Mouse (Mus musculus) hindbrain, embryonic 10.5 days (tissue): ENCODE data around the gene Erich3. TPM values are rescaled to one million over a fixed set of nuclear protein-coding genes. Genes with fewer than 3 reads are reported as not detected.
A peak's percentile ranks its signal among the peaks of the same experiment; 100 is the strongest.

Experiments
- DNase-seq: peaks from one replicate; pipeline ENCODE4 v3.0.0-alpha.2; 2017; ENCODE audit warnings: low spot score
- H3K27ac ChIP-seq: fragments of 300-500 bp; sonication (generic); 2 replicates; pipeline ENCODE4 v1.5.1; 2016; ENCODE audit warnings: mild to moderate bottlenecking, moderate library complexity
- H3K27me3 ChIP-seq: fragments of 300-500 bp; sonication (generic); 2 replicates; pipeline ENCODE4 v1.6.1; 2016; ENCODE audit warnings: mild to moderate bottlenecking; ENCODE audit not compliant: poor library complexity, insufficient read depth, severe bottlenecking
- H3K36me3 ChIP-seq: fragments of 300-500 bp; sonication (generic); 2 replicates; pipeline ENCODE4 v1.6.1; 2016; ENCODE audit warnings: mild to moderate bottlenecking, moderate library complexity
- H3K4me1 ChIP-seq: fragments of 300-500 bp; sonication (generic); replicated peaks from 2 replicates; pipeline ENCODE4 v1.6.1; 2016; ENCODE audit warnings: mild to moderate bottlenecking
- H3K4me3 ChIP-seq: fragments of 300-500 bp; sonication (generic); 2 replicates; pipeline ENCODE4 v1.5.1; 2016; ENCODE audit warnings: mild to moderate bottlenecking, moderate library complexity
- H3K9me3 ChIP-seq: fragments of 300-500 bp; sonication (generic); 2 replicates; pipeline ENCODE4 v1.6.1; 2016; ENCODE audit warnings: mild to moderate bottlenecking, moderate library complexity
- WGBS: fragments of 180-500 bp; shearing (Covaris S2); methylation state at CpG from one replicate; pipeline ENCODE4 v1.1.7; 2016; 5-methylcytosine and 5-hydroxymethylcytosine counted together
- polyA plus RNA-seq: library from polyadenylated mRNA; unstranded; fragments of >200 nt; fragmentation: Nextera tagmentation; extraction: Ambion mirVana; gene quantifications from 2 replicates; pipeline ENCODE4 v1.2.1, GENCODE M21; 2016

The Erich3 gene
- polyA plus RNA-seq, 1 experiment from 2014 or later = 0.69 TPM

DNA sequence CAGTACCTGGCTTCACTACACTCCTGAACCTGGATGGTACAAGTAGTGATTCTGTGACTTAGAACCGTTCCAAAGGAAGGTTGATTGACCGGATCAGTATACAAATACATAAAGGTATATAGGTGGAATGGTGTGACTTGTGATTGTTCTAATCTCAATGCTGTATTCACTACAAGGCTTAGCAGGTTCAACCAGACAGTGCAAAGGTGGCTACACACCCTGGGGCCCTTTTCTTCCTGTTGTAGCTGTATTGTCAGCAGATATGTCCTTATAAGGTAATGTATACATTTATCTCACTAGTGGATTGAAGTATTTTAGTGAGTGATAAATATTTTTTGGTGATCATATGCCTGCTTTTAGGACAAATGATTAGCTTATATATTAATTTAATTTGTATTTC, 80.7 kb downstream of the Erich3 start:
- H3K27ac ChIP-seq = no peak overlapping the region
- H3K27me3 ChIP-seq = no peaks in the 10 kb centered on the region
- DNase-seq = no peak
- H3K4me1 ChIP-seq = peaks cover 7% of the 10 kb centered on the region; the same call in 1 of the 2 replicates
- H3K36me3 ChIP-seq = no peaks in the 10 kb centered on the region
- no peaks in the 10 kb centered on the region for H3K9me3 ChIP-seq
- WGBS = 93% methylated on average over 2 of the region's 2 CpGs
- no peak overlapping the region for H3K4me3 ChIP-seq

DNA sequence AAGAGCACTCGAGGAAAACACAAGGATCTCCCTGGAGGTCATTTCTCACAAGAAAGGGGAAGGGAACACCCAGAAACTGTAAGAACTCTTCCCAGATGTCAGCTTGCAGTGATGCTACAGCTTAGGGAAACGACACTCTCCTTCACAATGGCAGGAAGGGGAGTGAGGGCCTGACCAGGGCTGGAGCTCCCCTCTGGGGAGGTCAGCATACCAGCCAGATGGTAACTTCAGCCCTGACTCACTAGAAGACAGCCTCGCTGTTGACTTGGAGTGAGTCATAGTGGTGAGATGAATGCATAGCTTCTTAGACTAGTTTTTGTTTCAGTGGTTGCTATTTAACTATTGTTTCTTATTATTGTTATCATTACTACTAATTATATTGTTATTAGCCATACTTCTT, 90.8 kb downstream of the Erich3 start:
- Histone ChIP-seq H3K4me3 (no peak overlapping the region), H3K36me3 (no peaks in the 10 kb centered on the region), H3K9me3 (no peaks in the 10 kb centered on the region), H3K4me1 (peaks cover 9% of the 10 kb centered on the region; the same call in 1 of the 2 replicates), H3K27ac (no peak overlapping the region), H3K27me3 (no peaks in the 10 kb centered on the region)
- 53% methylated on average over 3 of the region's 3 CpGs for WGBS
- no peak for DNase-seq

DNA sequence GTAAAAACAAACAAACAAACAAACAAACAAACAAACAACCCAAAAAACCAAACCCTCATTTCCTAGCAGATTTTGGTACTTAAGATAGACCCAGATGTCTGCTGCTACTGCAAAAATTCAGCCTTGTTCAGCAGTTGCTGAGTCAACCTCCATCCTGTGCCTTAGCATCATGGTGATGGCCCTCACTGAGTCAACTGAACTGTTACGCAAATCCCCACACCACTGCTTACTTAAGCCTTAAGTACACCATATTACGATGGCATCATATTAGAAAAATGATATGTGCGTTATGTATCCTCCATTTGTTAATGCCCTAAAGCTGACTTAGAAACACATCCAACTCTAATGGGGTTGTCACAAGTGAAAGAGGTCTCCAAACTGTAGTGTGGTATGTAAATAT, 91.6 kb downstream of the Erich3 start:
- H3K36me3 ChIP-seq = no peaks in the 10 kb centered on the region
- WGBS = 92% methylated on average over 3 of the region's 3 CpGs
- no peak for DNase-seq
- H3K27me3 ChIP-seq = no peaks in the 10 kb centered on the region
- peaks cover 9% of the 10 kb centered on the region; the same call in 1 of the 2 replicates for H3K4me1 ChIP-seq
- no peaks in the 10 kb centered on the region for H3K9me3 ChIP-seq
- no peak overlapping the region for H3K4me3 ChIP-seq
- H3K27ac ChIP-seq = no peak overlapping the region

DNA sequence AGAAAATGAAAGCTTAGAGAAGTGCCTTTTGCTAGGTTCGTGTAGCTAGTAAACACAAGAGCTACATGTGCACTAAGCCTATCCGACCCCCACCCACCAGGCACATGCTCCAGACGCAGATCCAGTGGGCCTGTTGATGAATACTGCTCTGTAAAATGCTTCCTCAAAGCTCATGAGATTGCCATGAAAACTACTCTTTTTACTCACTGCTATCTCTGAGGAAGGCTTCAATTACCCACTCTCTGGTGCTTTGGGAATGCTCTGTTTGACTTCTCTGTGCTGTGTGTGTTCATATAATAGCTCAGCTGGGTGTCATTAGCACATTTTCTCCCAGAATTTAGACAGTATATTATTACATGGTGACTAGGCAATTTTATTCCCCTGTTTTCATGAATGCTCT, 94.4 kb downstream of the Erich3 start:
- no peak overlapping the region for H3K4me3 ChIP-seq
- 52% methylated on average over 3 of the region's 3 CpGs for WGBS
- H3K9me3 ChIP-seq = no peaks in the 10 kb centered on the region
- H3K36me3 ChIP-seq = no peaks in the 10 kb centered on the region
- DNase-seq = no peak
- H3K27ac ChIP-seq = no peak overlapping the region
- H3K4me1 ChIP-seq = peaks cover 12% of the 10 kb centered on the region
- no peaks in the 10 kb centered on the region for H3K27me3 ChIP-seq

DNA sequence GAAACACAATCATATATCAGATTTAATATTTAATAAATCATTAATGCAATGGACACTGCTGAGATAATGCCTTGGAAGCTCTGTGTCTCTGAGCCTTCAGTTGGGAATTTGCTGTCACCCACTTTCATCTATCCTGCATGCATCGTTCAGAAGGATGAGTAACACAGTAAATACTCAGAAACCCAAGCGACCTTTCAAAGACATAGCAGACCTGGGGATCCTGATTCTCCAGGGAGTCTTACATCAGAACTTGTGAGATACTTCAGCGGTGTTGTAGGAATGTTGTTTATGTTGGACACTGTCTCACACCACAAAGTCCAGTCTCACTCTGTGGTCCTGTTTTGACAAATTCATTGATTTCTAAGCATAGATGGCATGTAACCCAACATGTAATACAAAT, 97.4 kb downstream of the Erich3 start:
- Histone ChIP-seq H3K36me3 (no peaks in the 10 kb centered on the region), H3K27me3 (no peaks in the 10 kb centered on the region), H3K9me3 (no peaks in the 10 kb centered on the region), H3K4me3 (no peak overlapping the region), H3K4me1 (peaks cover 17% of the 10 kb centered on the region), H3K27ac (no peak overlapping the region)
- 84% methylated on average over 3 of the region's 3 CpGs for WGBS
- DNase-seq = no peak

DNA sequence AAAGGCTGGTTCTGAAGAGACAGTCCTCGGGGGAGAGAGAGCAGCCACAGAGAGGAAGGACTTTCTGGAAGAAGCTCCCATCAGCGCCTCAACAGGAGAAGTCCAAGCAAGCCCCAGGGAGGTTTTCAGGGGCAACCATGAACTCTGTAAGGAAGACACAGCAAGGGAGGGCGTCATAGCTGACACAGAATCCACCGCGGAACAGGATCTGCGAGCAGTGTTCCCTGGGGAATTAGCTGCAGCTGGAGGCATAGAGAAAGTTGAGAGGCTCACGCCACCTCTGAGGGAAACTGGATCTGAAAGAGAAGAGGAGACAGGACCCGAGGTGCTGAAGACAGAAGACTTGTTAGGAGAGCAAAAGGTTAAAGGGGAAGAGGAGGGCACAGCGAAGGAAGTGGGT, 99.7 kb downstream of the Erich3 start:
- Histone ChIP-seq H3K27ac (0 out of 2 replicates have a peak overlapping the region, but pooled peaks have one; percentile 59), H3K4me1 (peaks cover 14% of the 10 kb centered on the region), H3K36me3 (no peaks in the 10 kb centered on the region), H3K4me3 (no peak overlapping the region), H3K9me3 (no peaks in the 10 kb centered on the region), H3K27me3 (no peaks in the 10 kb centered on the region)
- DNase-seq = no peak
- 69% methylated on average over 9 of the region's 9 CpGs for WGBS

DNA sequence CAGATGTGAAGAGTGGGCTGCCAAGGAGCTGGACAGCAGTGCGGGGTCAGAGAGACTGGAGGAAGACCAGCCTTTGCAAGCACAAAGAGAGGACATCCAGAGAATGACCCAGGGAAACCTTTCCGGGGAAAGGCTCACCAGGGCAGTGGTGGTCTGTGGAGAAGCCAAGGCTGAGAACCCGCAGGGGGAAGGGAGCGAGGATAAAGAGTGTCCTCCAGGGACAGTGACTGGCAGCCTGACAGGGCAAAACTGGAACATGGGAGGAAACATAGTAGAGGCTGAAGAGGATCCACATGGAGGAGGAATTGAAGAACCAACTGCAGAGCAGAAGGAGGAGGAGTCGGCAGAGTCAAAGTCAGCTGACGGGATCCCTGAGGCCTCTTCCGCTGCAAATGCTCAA, 100.5 kb downstream of the Erich3 start:
- 85% methylated on average over 7 of the region's 7 CpGs for WGBS
- Histone ChIP-seq H3K36me3 (no peaks in the 10 kb centered on the region), H3K27me3 (no peaks in the 10 kb centered on the region), H3K4me1 (peaks cover 14% of the 10 kb centered on the region), H3K4me3 (no peak overlapping the region), H3K27ac (no peak overlapping the region), H3K9me3 (no peaks in the 10 kb centered on the region)
- DNase-seq = no peak

DNA sequence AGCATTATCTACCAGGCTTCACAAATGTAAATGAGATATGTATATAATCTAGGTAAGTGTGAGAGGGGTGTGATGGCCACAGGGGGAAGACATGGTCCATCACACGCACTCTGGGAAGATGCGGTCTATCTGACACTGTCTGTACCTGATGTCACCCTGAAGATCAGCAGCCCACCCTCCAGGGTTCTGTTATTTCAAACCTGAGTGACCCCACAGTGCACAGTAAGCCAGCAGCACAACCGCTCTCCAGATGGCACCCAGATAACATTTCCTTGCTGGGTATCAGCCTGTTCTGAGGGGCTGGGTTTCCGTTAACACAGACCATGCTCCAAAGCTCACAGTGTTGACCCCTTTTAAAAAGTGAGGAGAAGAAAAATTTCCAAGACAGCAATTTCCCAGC, 102.7 kb downstream of the Erich3 start:
- Histone ChIP-seq H3K4me3 (no peak overlapping the region), H3K27ac (no peak overlapping the region), H3K4me1 (peaks cover 14% of the 10 kb centered on the region), H3K9me3 (no peaks in the 10 kb centered on the region), H3K36me3 (no peaks in the 10 kb centered on the region), H3K27me3 (no peaks in the 10 kb centered on the region)
- DNase-seq = no peak
- WGBS = 77% methylated on average over 4 of the region's 4 CpGs

DNA sequence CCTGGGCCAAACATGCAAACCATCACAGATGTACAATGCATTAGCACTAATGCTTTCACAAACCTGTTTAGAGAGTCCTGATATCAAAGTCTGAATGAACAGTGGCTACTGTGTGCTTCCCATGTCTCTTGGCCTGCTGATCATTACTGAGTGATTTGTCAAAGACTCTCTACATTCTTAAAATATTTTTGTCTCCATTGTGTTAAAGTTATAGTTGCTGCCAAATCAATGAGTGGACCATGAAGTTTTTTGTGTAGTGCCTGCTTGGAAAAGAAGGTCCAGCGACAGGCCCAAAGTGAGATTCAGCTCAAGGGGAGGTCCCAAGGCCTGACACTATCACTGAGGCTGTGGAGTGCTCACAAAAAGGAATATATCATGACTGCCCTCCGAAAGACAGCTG, 108.0 kb downstream of the Erich3 start:
- H3K9me3 ChIP-seq = no peaks in the 10 kb centered on the region
- H3K27ac ChIP-seq = no peak overlapping the region
- WGBS = 87% methylated on average over 2 of the region's 2 CpGs
- H3K27me3 ChIP-seq = no peaks in the 10 kb centered on the region
- no peaks in the 10 kb centered on the region for H3K4me1 ChIP-seq
- no peak for DNase-seq
- H3K4me3 ChIP-seq = no peak overlapping the region
- no peaks in the 10 kb centered on the region for H3K36me3 ChIP-seq

DNA sequence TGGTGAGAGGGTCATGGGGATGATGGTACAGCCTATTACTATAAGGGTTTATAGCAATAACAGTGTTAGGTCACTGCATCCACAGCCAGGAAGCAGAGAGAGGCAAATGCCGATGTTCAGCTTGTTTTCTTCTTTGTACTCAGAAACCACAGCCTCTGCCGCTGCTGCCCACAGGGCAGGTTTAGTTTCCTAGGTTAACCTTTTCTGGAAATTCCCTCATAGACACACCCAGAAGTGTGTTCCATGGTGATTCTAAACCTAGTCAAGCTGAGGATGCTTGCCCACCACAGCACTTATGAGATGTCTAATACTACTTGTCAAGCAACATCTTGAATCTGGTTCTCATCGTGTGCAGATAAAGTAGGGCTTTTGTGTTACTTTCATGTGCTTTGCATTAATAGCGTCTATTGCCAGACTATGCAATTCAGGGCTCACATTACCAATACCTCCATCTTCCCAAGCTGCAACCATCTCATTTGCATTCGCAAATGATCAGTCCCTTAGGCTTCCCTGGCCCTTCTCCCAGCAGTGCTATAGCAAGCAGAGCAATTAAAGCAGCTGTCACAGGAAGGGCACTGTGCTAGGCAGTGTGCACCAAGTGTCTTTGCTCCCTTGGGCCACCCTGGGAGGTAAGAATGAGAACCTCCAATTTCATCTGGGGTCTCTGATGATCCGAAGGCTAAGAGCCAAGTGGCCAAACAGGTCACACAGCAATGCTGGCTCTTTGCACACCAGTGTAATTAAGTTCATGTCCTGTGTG, 115.4 kb downstream of the Erich3 start:
- no peak for DNase-seq
- Histone ChIP-seq H3K27ac (no peak overlapping the region), H3K9me3 (no peaks in the 10 kb centered on the region), H3K27me3 (no peaks in the 10 kb centered on the region), H3K4me3 (no peak overlapping the region), H3K36me3 (no peaks in the 10 kb centered on the region), H3K4me1 (peaks cover 17% of the 10 kb centered on the region)
- 77% methylated on average over 6 of the region's 6 CpGs for WGBS

DNA sequence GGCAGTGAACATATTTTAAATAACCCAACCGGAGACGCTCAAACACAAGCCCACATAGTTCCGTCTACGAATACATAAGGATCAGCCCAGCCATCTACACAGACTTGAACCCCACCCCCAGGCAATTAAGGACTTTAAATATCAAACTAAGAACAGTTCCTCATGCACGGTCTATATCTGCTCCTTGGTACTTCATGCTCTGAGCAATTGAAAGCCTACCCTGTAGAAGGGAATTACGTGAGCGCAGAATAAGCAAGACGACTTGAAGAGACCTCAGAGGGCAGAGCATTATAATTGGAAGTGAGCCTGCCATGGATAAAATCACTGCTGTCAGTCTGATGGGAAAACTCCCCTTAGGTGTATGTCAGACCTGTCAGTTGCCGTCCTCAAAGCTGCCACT, 122.7 kb downstream of the Erich3 start:
- Histone ChIP-seq H3K27me3 (no peaks in the 10 kb centered on the region), H3K4me3 (no peak overlapping the region), H3K9me3 (no peaks in the 10 kb centered on the region; the same call in 1 of the 2 replicates), H3K27ac (no peak overlapping the region), H3K4me1 (no peaks in the 10 kb centered on the region), H3K36me3 (no peaks in the 10 kb centered on the region)
- no peak for DNase-seq
- 89% methylated on average over 9 of the region's 9 CpGs for WGBS

DNA sequence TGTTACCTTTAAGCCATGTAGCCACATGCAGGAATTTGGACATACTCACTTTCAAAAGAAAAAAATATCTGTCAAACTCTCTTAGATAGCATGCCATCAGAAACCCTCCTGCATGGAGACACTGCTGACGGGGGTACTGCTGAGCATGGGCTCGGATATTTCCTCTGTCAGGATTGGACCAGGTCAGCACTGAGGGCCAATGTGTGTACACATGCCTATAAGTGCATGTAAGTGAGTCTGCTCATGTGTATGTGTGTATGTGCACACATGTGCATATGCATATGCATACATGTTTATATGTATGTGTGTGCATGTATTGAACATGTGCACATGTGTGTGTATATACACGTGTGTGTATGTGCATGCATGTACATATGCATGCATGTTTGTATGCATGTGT, 124.0 kb downstream of the Erich3 start:
- no peak for DNase-seq
- Histone ChIP-seq H3K4me1 (no peaks in the 10 kb centered on the region), H3K9me3 (no peaks in the 10 kb centered on the region; the same call in 1 of the 2 replicates), H3K36me3 (no peaks in the 10 kb centered on the region), H3K27ac (no peak overlapping the region), H3K27me3 (no peaks in the 10 kb centered on the region), H3K4me3 (no peak overlapping the region)
- 85% methylated on average over 3 of the region's 3 CpGs for WGBS

DNA sequence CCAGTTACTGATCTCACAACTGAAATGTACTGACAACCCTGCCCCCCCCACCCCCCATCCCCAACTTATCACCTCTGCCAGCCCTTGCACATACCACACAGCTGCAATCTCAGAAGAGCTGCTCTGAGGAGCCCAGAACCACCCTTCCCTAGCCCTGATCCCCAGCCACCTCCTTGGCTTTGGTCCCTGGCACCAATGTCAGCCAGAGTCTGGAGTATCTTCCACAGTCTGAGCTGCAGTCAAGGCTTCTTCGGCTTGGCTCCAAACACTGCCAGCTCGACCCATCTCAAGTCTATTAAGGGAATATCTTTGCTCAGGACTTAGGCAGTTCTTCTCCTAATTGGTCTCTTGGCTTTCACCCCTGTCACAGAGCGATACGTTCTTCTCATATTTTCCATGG, 129.9 kb downstream of the Erich3 start:
- Histone ChIP-seq H3K27ac (no peak overlapping the region), H3K9me3 (no peaks in the 10 kb centered on the region; the same call in 1 of the 2 replicates), H3K4me1 (no peaks in the 10 kb centered on the region), H3K27me3 (no peaks in the 10 kb centered on the region), H3K36me3 (no peaks in the 10 kb centered on the region), H3K4me3 (no peak overlapping the region)
- DNase-seq = no peak
- WGBS = 85% methylated on average over 4 of the region's 4 CpGs

DNA sequence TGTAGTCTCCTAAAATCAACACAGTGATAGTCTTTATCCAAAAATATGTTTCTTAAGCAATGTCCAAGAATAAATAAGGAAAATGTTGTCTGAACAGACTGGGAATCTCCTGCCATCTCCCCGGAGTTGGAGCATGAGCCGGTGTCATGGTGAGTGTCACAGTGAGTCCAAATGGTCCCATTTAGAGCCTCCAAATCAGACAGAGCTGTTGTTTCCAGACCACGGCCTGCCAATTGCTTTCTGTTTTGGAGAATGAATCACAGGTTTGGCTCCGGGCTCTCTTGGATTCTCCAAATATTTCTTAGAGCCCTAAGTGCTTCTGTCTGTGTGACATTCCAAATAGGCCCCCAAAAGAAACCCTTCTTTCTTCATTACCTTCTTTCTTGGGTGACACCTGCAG, 135.1 kb downstream of the Erich3 start:
- no peak for DNase-seq
- no peaks in the 10 kb centered on the region for H3K4me1 ChIP-seq
- H3K27ac ChIP-seq = no peak overlapping the region
- 85% methylated on average over 4 of the region's 4 CpGs for whole genome bisulfite sequencing
- no peak overlapping the region for H3K4me3 ChIP-seq
- H3K27me3 ChIP-seq = no peaks in the 10 kb centered on the region
- no peaks in the 10 kb centered on the region for H3K36me3 ChIP-seq
- H3K9me3 ChIP-seq = no peaks in the 10 kb centered on the region
